In genomic region chr3:95053701-95054100, GRCm38 (mm10) we compare ENCODE assay signal across 8 mouse cellular contexts. TPM values are rescaled to one million over a fixed set of nuclear protein-coding genes. Genes with fewer than 3 reads are reported as not detected.
DNase-seq lines count a peak whose midpoint lies in the region; ATAC-seq and TF ChIP-seq lines count a peak whose summit lies in the region.

No protein-coding gene starts in this region.

- H3K9ac ChIP-seq in kidney, embryonic 16.5 days (replicated peaks; ENCODE audit: low read length) = no peak overlapping the region
- H3K9ac ChIP-seq in heart, embryonic 13.5 days = no peak overlapping the region
- no peak overlapping the region for H3K9ac ChIP-seq in lung, embryonic 14.5 days

- WGBS in kidney, embryonic 16.5 days = 42% methylated on average over 3 of the region's 3 CpGs
- whole genome bisulfite sequencing in bone marrow, adult 2 months = 34% methylated on average over 3 of the region's 3 CpGs
- WGBS in heart, embryonic 13.5 days = 43% methylated on average over 3 of the region's 3 CpGs
- 43% methylated on average over 3 of the region's 3 CpGs for WGBS in lung, embryonic 14.5 days

- H3K9me3 ChIP-seq in kidney, embryonic 16.5 days (ENCODE audit: low read length) = no peaks in the 10 kb centered on the region
- no peaks in the 10 kb centered on the region for H3K9me3 ChIP-seq in heart, embryonic 13.5 days
- no peaks in the 10 kb centered on the region for H3K9me3 ChIP-seq in lung, embryonic 14.5 days (ENCODE audit: low read depth, low read length)

- H3K4me1 ChIP-seq in kidney, embryonic 16.5 days (ENCODE audit: insufficient read depth, low read length) = peaks cover 6% of the 10 kb centered on the region; the same call in 1 of the 2 replicates
- H3K4me1 ChIP-seq in bone marrow, adult 2 months (ENCODE audit: control insufficient read depth, insufficient read depth, low read length) = no peaks in the 10 kb centered on the region; the same call in 1 of the 2 replicates
- peaks cover 32% of the 10 kb centered on the region for H3K4me1 ChIP-seq in heart, embryonic 13.5 days
- no peaks in the 10 kb centered on the region for H3K4me1 ChIP-seq in lung, embryonic 14.5 days (ENCODE audit: insufficient read depth)

- peak; percentile 68 for TF ChIP-seq CTCF in bone marrow, adult 2 months (IDR thresholded peaks at IDR 0.05; ENCODE audit: control insufficient read depth, insufficient read depth, low read length)
- TF ChIP-seq CTCF in lung, embryonic 14.5 days (IDR thresholded peaks at IDR 0.05; ENCODE audit: low read depth) = peak; percentile 81

- H3K4me3 ChIP-seq in kidney, embryonic 16.5 days (ENCODE audit: low read length) = no peak overlapping the region
- no peak overlapping the region for H3K4me3 ChIP-seq in bone marrow, adult 2 months (replicated peaks; ENCODE audit: control insufficient read depth, low read depth, low read length)
- no peak overlapping the region for H3K4me3 ChIP-seq in heart, embryonic 13.5 days
- no peak overlapping the region for H3K4me3 ChIP-seq in lung, embryonic 14.5 days (ENCODE audit: low read depth, low read length)

- H3K4me2 ChIP-seq in kidney, embryonic 16.5 days (replicated peaks; ENCODE audit: low read depth, low read length) = no peak overlapping the region
- H3K4me2 ChIP-seq in heart, embryonic 13.5 days = no peak overlapping the region
- H3K4me2 ChIP-seq in lung, embryonic 14.5 days = no peak overlapping the region

- TF ChIP-seq POLR2A in bone marrow, adult 2 months (IDR thresholded peaks at IDR 0.05; ENCODE audit: borderline replicate concordance, control insufficient read depth, low read depth, low read length) = no peak

- no peak overlapping the region for H3K27ac ChIP-seq in kidney, embryonic 16.5 days (ENCODE audit: low read length)
- no peak overlapping the region for H3K27ac ChIP-seq in bone marrow, adult 2 months (ENCODE audit: control insufficient read depth, insufficient read depth, low read depth, low read length, poor library complexity)
- peak overlapping the region; percentile 66 for H3K27ac ChIP-seq in heart, embryonic 13.5 days (replicated peaks)
- H3K27ac ChIP-seq in lung, embryonic 14.5 days (ENCODE audit: low read depth) = no peak overlapping the region

- ATAC-seq in kidney, embryonic 16.5 days (ENCODE audit: low FRiP score, low TSS enrichment) = no peak
- no peak for ATAC-seq in heart, embryonic 13.5 days (ENCODE audit: extremely low read depth, insufficient number of reproducible peaks, low FRiP score, low TSS enrichment)
- peak; percentile 47 for ATAC-seq in lung, embryonic 14.5 days (ENCODE audit: insufficient read depth)

- peak; percentile 19 for DNase-seq in kidney, adult 18-20 months
- peak; percentile 17 to 49 for DNase-seq in CD8-positive naive resting alpha-beta T cell, adult 2 months (ENCODE audit: low read depth in 2 of 2, low spot score in 2 of 2)
- DNase-seq in lung, embryonic 14.5 days = peak; percentile 76
- peak; percentile 77 for DNase-seq in splenic B cell, adult 2 months (ENCODE audit: low read depth, low spot score)
- no peak for DNase-seq in right cerebral cortex, postnatal 4 days

- H3K36me3 ChIP-seq in kidney, embryonic 16.5 days (ENCODE audit: insufficient read depth, low read length) = peaks cover 5% of the 10 kb centered on the region; the same call in 1 of the 2 replicates
- peaks cover 12% of the 10 kb centered on the region for H3K36me3 ChIP-seq in heart, embryonic 13.5 days
- H3K36me3 ChIP-seq in lung, embryonic 14.5 days (ENCODE audit: insufficient read depth) = peaks cover 6% of the 10 kb centered on the region; the same call in 1 of the 2 replicates
- H3K36me3 ChIP-seq in splenic B cell, adult 2 months (ENCODE audit: control insufficient read depth, insufficient read depth, low read length, poor library complexity, severe bottlenecking) = 0 out of 2 replicates have a peak, but pooled peaks cover 1% of the 10 kb centered on the region

- no peaks in the 10 kb centered on the region for H3K27me3 ChIP-seq in kidney, embryonic 16.5 days (ENCODE audit: insufficient read depth, low read length)
- no peaks in the 10 kb centered on the region for H3K27me3 ChIP-seq in heart, embryonic 13.5 days (replicated peaks)
- H3K27me3 ChIP-seq in lung, embryonic 14.5 days (ENCODE audit: insufficient read depth, low read length) = no peaks in the 10 kb centered on the region
- H3K27me3 ChIP-seq in splenic B cell, adult 2 months (ENCODE audit: control insufficient read depth, insufficient read depth, low read length, poor library complexity, severe bottlenecking) = no peaks in the 10 kb centered on the region

RNA-seq across cellular contexts. Expression of gene Psmd4, which starts 11.3 kb away (rescaled TPM):
- polyA plus RNA-seq in kidney, embryonic 16.5 days (2015; fragmentation: Nextera tagmentation; extraction: Ambion mirVana) = 279 and 281 TPM in 2 replicates
- 288 and 328 TPM in 2 replicates for polyA plus RNA-seq in bone marrow, adult 2 months (2011; ENCODE audit: insufficient read depth, insufficient read length, low replicate concordance, missing spikeins)
- 198 and 214 TPM in 2 replicates for polyA plus RNA-seq in heart, embryonic 13.5 days (2015; fragmentation: Nextera tagmentation; extraction: Ambion mirVana)
- 236 and 250 TPM in 2 replicates for polyA plus RNA-seq in lung, embryonic 14.5 days (2014; fragmentation: Nextera tagmentation; extraction: Ambion mirVana)

RNA-seq across cellular contexts. Expression of gene Zfp687, which starts 38.5 kb away (rescaled TPM):
- polyA plus RNA-seq in kidney, embryonic 16.5 days (2015; fragmentation: Nextera tagmentation; extraction: Ambion mirVana) = 28.8 and 32.9 TPM in 2 replicates
- 10.6 and 21.1 TPM in 2 replicates for polyA plus RNA-seq in bone marrow, adult 2 months (2011; ENCODE audit: insufficient read depth, insufficient read length, low replicate concordance, missing spikeins)
- polyA plus RNA-seq in heart, embryonic 13.5 days (2015; fragmentation: Nextera tagmentation; extraction: Ambion mirVana) = 14.3 and 17.4 TPM in 2 replicates
- 28.1 and 31.7 TPM in 2 replicates for polyA plus RNA-seq in lung, embryonic 14.5 days (2014; fragmentation: Nextera tagmentation; extraction: Ambion mirVana)

RNA-seq across cellular contexts. Expression of gene Pip5k1a, which starts 53.0 kb away (rescaled TPM):
- polyA plus RNA-seq in kidney, embryonic 16.5 days (2015; fragmentation: Nextera tagmentation; extraction: Ambion mirVana) = 24.0 and 24.7 TPM in 2 replicates
- polyA plus RNA-seq in bone marrow, adult 2 months (2011; ENCODE audit: insufficient read depth, insufficient read length, low replicate concordance, missing spikeins) = 22.5 and 38.8 TPM in 2 replicates
- 16.4 and 17.5 TPM in 2 replicates for polyA plus RNA-seq in heart, embryonic 13.5 days (2015; fragmentation: Nextera tagmentation; extraction: Ambion mirVana)
- 12.2 and 13.6 TPM in 2 replicates for polyA plus RNA-seq in lung, embryonic 14.5 days (2014; fragmentation: Nextera tagmentation; extraction: Ambion mirVana)

RNA-seq across cellular contexts. Expression of gene Vps72, which starts 57.1 kb away (rescaled TPM):
- 184 and 185 TPM in 2 replicates for polyA plus RNA-seq in kidney, embryonic 16.5 days (2015; fragmentation: Nextera tagmentation; extraction: Ambion mirVana)
- 17.0 and 39.0 TPM in 2 replicates for polyA plus RNA-seq in bone marrow, adult 2 months (2011; ENCODE audit: insufficient read depth, insufficient read length, low replicate concordance, missing spikeins)
- polyA plus RNA-seq in heart, embryonic 13.5 days (2015; fragmentation: Nextera tagmentation; extraction: Ambion mirVana) = 98.9 and 100.0 TPM in 2 replicates
- 167 and 170 TPM in 2 replicates for polyA plus RNA-seq in lung, embryonic 14.5 days (2014; fragmentation: Nextera tagmentation; extraction: Ambion mirVana)
